Mouse (Mus musculus): ENCODE data around the gene Ccno.

GRCm38 (mm10) chr13:112987532-112987943 is at the start of gene Ccno:
- TF ChIP-seq GATA1 (IDR thresholded peaks at IDR 0.05; ENCODE audit: borderline replicate concordance, low read length): no peak
- no peak for TF ChIP-seq FLI1 (IDR thresholded peaks at IDR 0.05; ENCODE audit: low read length)
